Mouse (Mus musculus): ENCODE data around the gene Klhl40.

Klhl40 gene

GRCm38 (mm10) chr9:121784801-121785200 is 7.4 kb downstream of the Klhl40 start:
- no peak for DNase-seq

GRCm38 (mm10) chr9:121785261-121785660 is 7.9 kb downstream of the Klhl40 start:
- DNase-seq: no peak

- no peak for DNase-seq
Observed at GRCm38 (mm10) chr9:121786359-121786758, 9.0 kb downstream of the Klhl40 start.

DNA sequence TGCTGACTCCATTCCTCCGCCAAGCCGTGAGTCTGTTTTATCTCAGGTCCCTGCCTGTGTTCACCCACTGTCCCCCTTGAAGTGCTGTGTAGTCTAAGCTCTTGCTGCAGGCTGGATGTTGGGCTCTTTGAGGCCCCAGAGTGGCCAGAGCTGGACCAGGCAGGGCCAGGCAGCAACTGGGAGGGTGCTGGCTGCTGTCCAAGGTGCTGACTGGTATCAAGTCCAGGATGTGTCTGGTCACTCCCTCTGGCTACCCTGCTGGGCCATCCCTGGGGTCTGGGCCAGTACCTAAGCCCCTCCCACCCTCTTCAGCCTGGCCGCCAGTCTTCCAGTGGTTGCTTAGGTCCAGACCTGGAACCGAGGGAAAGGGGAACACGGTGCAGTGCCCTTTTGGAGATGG is 13.8 kb downstream of the Klhl40 start:
- DNase-seq: peak; percentile 63

GRCm38 (mm10) chr9:121791757-121792521 is 14.5 kb downstream of the Klhl40 start, which contains the start of gene Hhatl:
TSS of gene Hhatl (minus strand) at chr9:121792507.
- no peak for DNase-seq

DNA sequence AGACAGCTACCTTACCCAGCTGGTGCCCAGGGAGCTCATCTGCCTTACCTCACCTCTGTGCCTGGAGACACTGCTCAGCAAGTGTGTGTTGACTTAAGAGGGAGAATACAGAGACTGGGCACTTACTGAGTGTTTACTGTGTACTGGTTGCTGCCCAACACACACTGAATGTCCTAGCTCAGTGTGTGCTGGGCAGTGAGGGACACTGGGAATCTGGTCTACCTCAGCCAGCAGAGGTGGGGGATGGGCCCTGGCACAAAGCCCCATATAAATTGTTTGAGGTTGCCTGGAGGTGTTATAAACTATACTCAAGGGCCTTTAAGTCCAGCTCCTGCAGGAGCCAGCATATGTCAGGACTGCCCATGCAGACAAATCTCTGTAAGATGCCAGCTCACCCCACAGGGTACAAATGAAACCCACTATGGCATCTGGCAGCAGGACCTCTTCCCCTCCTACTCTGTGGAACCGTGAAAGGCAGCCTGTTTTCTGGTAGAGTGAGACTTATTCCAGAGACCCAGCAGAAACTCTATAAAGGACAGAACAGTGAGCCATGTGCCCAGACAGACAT is 17.6 kb downstream of the Klhl40 start:
- no peak for DNase-seq

DNA sequence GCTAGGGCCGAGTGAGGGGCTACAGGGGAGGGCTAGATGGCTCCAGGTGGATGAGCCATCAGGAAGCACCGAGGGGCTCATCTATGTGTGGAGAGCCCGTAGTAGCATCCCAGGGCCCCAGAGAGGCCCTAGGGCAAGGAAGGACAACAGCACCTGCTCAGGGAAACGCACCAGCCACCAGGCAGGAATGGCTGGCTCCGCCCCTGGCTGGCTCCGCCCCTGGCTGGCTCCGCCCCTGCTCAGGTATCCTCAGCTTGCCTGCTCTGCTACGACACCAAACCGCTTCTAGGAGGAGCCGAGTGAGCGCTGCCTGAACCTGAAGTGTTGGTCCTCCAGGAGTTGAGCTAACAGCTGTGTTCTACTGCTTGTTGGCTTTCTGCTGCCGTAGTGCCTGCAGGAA is 20.3 kb downstream of the Klhl40 start:
- DNase-seq: no peak

- DNase-seq: no peak
Observed at GRCm38 (mm10) chr9:121798887-121799520, 21.6 kb downstream of the Klhl40 start.

DNA sequence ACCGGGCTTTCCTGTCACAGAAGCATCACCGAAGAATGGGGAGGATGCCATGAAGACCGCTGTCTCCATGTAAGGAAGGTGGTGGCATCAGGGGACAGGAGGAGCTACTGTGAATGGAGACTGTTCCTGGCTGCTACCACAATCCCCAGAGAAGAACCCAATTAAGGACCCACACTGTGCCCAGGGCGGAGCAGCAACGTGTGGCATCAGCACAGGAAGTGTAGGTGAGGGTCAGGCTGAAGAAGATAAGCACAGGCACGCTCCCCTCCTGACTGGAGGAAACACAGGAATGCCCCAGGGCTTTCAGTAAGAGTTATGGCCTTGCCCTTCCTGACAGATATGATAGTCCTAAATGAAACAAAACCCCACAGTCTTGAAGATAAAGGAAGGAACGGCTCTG is 25.3 kb downstream of the Klhl40 start:
- DNase-seq: no peak

DNA sequence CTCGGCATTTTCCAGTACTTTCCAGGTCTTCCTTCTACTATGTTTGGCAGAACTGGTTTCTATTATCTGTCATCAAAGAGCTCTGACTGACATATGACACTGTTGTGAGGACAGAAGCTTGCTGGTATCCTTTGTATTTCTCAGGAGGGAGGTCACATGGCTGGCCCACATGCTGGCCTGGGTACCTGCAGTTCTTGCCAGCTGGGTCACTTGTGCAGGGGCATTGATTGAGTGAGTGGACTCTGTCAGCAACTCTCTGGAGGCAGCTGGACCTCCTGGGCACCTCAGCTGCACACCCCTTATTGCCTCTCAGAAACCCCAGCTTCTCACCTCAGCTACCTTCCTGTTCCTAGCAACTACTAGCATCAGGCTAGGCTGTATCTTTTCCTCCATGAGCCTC is 30.1 kb downstream of the Klhl40 start:
- DNase-seq: no peak

DNA sequence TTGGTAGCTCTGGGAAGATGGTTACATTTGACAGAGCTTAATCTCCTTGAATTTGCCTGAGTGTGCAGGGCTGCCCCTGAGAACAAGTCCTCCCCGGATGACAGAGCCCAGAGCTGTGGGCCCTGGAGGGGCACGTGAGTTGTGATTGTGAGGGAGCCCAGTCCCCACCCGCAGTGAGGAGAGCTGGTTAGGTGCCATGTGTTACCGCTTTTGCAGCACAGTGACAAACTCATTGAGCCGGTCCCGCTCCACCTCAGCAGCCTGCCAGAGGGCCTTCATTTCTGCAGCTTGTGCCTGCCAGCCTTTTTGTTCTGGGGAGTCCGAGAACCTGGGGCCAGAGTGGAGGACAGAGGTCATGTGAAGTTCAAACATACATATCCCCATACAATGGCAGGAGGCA is 30.5 kb downstream of the Klhl40 start:
- no peak for DNase-seq

DNA sequence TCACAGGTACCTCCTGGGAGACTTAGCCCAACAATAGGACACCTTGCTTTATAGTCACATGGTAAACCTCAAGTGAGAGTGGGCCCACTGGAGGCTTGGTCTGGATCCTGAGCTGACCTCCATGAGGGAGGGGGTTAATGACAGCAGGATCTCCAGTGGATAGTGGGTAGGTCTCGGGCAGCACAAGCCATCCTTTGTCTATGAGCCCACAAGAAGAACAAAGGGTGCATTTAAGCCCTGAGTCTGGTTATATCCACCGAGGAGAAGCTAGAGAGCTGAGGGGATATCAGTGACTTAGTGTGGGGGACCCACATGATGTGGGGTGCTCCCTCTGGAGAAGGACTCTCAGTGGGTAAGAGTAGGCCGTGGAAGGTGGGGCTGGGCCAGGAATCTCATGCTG is 31.1 kb downstream of the Klhl40 start:
- no peak for DNase-seq

GRCm38 (mm10) chr9:121810081-121810821 is 32.8 kb downstream of the Klhl40 start:
- DNase-seq: peak; percentile 54

DNA sequence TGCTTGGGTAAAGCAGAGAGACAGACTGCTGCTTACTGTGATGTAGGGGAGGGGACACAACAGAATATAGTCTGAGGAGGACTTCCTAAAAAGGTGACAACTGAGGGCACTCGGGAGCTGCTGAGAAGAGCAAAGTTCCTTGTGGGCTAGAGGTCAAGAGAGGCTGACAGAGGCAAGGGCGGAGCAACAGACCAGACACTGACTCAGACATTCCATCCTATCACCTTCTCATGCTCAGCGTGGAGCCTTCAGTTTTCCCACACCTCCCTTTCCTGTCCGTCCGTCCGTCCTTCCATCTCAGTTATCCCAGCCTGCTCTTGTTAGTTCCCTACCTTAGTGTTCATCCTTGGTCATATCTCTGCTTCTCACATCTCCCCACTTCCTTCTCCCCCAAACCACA is 37.8 kb downstream of the Klhl40 start:
- DNase-seq: no peak

DNA sequence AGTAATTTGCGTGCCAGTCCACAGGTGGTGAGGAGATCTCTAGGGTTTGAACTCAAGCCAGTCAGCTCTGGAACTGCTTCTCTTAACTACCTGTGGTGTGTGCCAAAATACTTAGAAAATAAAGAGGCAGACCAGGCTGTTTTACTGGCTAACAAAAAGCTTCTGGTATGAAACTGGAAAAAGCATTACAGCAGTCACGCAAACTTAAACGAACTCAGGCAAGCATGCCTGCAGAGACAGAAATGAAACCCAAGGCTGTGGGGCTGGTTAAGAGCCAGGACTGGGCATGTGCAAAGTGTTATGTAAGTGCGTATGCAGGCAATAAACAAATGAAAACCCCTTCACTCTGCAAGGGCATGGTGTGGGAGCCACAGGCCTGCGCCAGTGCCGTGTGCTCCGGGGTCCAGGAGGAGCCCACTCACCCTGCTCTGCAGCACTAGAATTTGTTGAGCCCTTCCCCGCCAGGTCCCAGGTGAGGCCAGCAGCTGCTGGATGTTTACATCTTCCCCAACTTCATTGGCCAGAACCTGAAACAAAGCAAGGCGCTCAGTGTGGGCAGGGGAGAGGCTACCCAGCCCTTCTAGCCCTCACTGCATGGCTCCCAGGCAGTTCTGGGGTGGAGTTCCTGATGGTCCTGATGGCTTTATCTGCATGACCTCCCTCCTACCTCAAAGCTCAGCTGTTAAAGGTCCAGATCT is 41.8 kb downstream of the Klhl40 start:
- DNase-seq: no peak

GRCm38 (mm10) chr9:121819771-121820471 is 42.5 kb downstream of the Klhl40 start:
- DNase-seq: no peak

DNA sequence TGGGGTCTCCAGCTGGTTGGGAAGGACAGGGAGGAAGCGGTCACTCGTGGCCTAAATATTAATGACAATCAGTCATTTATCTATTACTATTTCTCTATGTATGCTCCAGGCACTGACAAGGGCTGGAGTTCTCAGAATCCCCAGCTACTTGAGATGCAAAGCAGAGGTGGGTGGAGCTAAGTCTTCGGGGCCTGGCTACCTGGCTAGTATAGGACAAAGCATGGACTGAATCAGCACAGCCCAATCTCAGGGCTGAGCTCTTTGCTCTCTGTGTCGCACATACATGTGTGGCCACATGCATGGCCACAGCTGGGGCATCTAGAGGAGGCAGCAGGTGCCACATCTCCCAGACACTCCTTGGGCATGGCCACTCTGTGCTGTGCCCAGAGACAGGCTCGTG is 43.4 kb downstream of the Klhl40 start:
- DNase-seq: no peak

- DNase-seq: no peak
Observed at GRCm38 (mm10) chr9:121822585-121822991, 45.2 kb downstream of the Klhl40 start.

DNA sequence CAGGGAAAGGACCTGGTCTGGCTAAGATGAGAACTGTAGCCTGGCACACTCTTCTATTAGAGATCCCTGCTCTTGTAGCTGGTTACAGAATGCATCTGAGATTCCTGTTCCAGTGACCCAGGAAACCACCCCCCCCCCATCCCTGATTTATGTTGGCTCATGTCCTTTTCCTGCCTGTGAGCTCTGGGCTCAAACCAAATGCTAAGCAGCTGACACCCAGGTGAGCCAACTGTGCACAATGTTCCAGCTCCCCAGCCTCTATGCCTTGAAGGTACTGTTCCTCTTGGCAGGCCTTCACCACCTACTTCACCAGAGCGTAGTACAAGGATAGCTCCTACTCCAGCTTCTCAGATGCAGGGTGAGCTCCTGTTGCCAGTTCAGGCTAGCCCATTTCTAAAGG is 45.6 kb downstream of the Klhl40 start:
- DNase-seq: no peak

- DNase-seq: no peak
Observed at GRCm38 (mm10) chr9:121823991-121824390, 46.6 kb downstream of the Klhl40 start.

DNA sequence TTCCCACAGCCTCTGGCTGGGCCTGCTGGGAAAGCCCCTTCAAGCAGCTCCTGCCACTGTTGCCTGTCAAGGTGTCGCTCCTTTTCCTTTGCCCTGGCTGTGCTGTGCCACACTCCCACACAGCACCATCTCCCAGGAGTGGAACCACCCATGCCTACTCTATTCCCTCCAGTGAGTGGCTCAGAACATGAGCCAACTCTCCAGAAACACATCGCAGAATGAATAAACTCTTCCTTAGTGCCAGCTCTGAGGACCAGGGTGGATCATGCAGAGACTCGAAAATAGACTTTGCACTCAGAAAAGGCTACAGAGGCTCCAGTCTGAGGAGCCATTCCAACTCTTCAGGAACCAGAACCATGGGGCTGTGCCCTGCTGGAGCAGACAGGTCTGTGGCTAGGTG is 48.9 kb downstream of the Klhl40 start:
- DNase-seq: no peak

DNA sequence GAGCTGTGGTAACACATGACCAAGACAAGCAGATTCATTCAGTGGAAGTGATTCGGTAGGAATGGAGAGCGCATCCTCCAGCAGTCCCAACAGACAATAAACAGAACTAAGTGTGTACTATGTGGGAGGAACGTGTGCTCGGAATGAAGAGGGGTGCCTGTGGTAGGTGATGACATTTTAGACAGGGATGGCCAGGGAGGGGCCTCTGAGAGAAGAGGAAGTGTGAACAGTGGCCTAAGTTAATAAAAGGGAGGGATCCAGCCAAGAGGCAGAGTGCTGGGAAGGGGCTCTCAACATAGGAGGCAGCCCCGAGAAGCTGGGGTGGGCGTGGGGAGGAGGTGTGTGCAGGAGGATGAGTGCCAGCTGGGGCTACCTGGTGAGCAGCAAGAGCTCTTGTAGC is 50.9 kb downstream of the Klhl40 start:
- no peak for DNase-seq

Data from right cerebral cortex, postnatal 14 days (tissue).